Mouse (Mus musculus): ENCODE data around the gene Gpr12. TPM values are rescaled to one million over a fixed set of nuclear protein-coding genes. Genes with fewer than 3 reads are reported as not detected.

Gene Gpr12
- polyA plus RNA-seq (2012; rRNA removed): not detected in 2 replicates

DNA sequence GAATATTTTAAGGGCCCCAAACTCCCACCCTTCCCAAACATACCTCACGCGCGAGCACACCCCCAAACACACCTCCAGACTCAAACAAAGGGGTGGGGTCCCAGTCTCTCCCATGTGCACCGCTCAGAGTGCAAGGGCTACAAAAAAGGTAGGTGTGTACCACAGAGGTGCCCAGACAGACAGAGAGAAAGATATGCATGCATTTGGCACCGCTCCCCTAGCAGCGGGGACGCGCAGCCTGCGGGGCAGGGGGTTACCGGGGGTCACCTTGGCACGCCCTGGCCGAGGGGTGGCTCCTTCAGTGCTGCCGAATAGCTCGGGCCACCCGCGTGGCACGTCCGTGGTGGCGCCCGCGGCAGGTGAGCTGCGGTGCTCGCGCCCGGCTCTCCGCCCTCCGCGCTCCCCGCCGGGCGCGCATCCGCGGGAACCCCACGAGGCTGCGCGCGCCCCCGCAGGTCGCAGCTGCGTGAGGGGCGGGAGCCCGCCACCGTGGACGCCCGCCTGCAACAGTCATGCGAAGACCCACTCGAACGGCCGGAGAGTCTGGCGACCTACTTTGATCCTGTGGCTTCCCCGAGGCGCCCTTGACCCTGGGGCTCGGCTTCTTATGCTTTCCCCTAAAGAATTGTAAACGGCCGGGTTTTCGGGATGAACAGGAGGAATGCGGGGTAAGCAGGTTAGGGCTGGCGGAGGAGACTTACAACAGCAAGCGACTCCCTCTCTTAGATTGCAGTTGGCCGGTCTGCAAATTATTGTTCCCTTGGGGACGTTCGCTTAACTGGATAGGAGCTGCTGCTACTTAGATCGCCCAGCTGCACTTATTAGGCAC, at the start of gene Gpr12:
Gene Gpr12 (minus strand): TSS at position 762 of the 829 bp plus-strand sequence.
- Histone ChIP-seq H3K4me1 (ENCODE audit: control insufficient read depth, insufficient read depth, low read length) (no peaks in the 10 kb centered on the region), H3K4me3 (replicated peaks; ENCODE audit: extremely low read depth, low read depth, low read length) (no peak within 1 kb of the TSS)
- WGBS: 2% methylated on average over 64 of the region's 64 CpGs
- no peak for DNase-seq
- TF ChIP-seq POLR2A (IDR thresholded peaks at IDR 0.05; ENCODE audit: borderline replicate concordance, extremely low read depth, low read depth, low read length) (no peak), CTCF (IDR thresholded peaks at IDR 0.05; ENCODE audit: insufficient read depth, low read length) (no peak)

- Histone ChIP-seq H3K4me1 (ENCODE audit: control insufficient read depth, insufficient read depth, low read length) (no peaks in the 10 kb centered on the region), H3K4me3 (replicated peaks; ENCODE audit: extremely low read depth, low read depth, low read length) (no peak overlapping the region)
- WGBS: 70% methylated on average over 3 of the region's 3 CpGs
- TF ChIP-seq CTCF (IDR thresholded peaks at IDR 0.05; ENCODE audit: insufficient read depth, low read length) (no peak), POLR2A (IDR thresholded peaks at IDR 0.05; ENCODE audit: borderline replicate concordance, extremely low read depth, low read depth, low read length) (no peak)
- DNase-seq: no peak
Observed at GRCm38 (mm10) chr5:146631602-146632001, 46.6 kb upstream of the Gpr12 start.

DNA sequence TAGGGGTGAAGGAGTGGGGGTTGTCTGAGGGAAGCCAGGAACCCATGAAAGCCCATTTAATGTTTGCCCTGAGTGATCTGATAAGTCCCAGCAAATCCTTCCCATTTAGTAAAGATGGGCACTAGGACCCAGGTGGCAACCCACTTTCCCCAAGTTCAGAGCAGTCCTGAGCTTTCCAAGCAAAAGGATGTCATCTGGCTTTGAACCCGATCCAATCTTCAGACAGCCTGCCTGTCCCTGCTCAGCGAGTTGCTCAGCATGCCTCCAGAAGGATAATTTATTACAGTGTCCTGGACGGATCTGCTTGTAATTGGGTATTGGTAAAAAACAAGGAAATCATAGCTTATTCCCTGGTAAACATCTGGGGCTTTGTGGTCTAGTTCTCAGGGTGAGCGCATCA, 45.9 kb upstream of the Gpr12 start:
- TF ChIP-seq POLR2A (IDR thresholded peaks at IDR 0.05; ENCODE audit: borderline replicate concordance, extremely low read depth, low read depth, low read length): no peak
- no peak for TF ChIP-seq CTCF (IDR thresholded peaks at IDR 0.05; ENCODE audit: insufficient read depth, low read length)
- 32% methylated on average over 4 of the region's 4 CpGs for WGBS
- H3K4me1 ChIP-seq (ENCODE audit: control insufficient read depth, insufficient read depth, low read length): no peaks in the 10 kb centered on the region

GRCm38 (mm10) chr5:146629636-146630035, 44.6 kb upstream of the Gpr12 start:
- Histone ChIP-seq H3K4me1 (ENCODE audit: control insufficient read depth, insufficient read depth, low read length) (no peaks in the 10 kb centered on the region), H3K4me3 (replicated peaks; ENCODE audit: extremely low read depth, low read depth, low read length) (no peak overlapping the region)
- TF ChIP-seq CTCF (IDR thresholded peaks at IDR 0.05; ENCODE audit: insufficient read depth, low read length) (no peak), POLR2A (IDR thresholded peaks at IDR 0.05; ENCODE audit: borderline replicate concordance, extremely low read depth, low read depth, low read length) (no peak)
- WGBS: 77% methylated on average over 10 of the region's 10 CpGs
- no peak for DNase-seq

More for the DNA sequence above, 45.9 kb upstream of the Gpr12 start:
- DNase-seq: no peak
- no peak overlapping the region for H3K4me3 ChIP-seq (replicated peaks; ENCODE audit: extremely low read depth, low read depth, low read length)

- TF ChIP-seq CTCF (IDR thresholded peaks at IDR 0.05; ENCODE audit: insufficient read depth, low read length) (no peak), POLR2A (IDR thresholded peaks at IDR 0.05; ENCODE audit: borderline replicate concordance, extremely low read depth, low read depth, low read length) (no peak)
- Histone ChIP-seq H3K4me3 (replicated peaks; ENCODE audit: extremely low read depth, low read depth, low read length) (no peak overlapping the region), H3K4me1 (ENCODE audit: control insufficient read depth, insufficient read depth, low read length) (no peaks in the 10 kb centered on the region)
- DNase-seq: no peak
- 92% methylated on average over 1 of the region's 1 CpGs for WGBS
Observed at GRCm38 (mm10) chr5:146628804-146629203, 43.8 kb upstream of the Gpr12 start.

GRCm38 (mm10) chr5:146627901-146628300, 42.9 kb upstream of the Gpr12 start:
- no peak for DNase-seq
- H3K4me3 ChIP-seq (replicated peaks; ENCODE audit: extremely low read depth, low read depth, low read length): no peak overlapping the region
- WGBS: 41% methylated on average over 5 of the region's 5 CpGs
- no peaks in the 10 kb centered on the region for H3K4me1 ChIP-seq (ENCODE audit: control insufficient read depth, insufficient read depth, low read length)
- TF ChIP-seq CTCF (IDR thresholded peaks at IDR 0.05; ENCODE audit: insufficient read depth, low read length) (no peak), POLR2A (IDR thresholded peaks at IDR 0.05; ENCODE audit: borderline replicate concordance, extremely low read depth, low read depth, low read length) (no peak)

DNA sequence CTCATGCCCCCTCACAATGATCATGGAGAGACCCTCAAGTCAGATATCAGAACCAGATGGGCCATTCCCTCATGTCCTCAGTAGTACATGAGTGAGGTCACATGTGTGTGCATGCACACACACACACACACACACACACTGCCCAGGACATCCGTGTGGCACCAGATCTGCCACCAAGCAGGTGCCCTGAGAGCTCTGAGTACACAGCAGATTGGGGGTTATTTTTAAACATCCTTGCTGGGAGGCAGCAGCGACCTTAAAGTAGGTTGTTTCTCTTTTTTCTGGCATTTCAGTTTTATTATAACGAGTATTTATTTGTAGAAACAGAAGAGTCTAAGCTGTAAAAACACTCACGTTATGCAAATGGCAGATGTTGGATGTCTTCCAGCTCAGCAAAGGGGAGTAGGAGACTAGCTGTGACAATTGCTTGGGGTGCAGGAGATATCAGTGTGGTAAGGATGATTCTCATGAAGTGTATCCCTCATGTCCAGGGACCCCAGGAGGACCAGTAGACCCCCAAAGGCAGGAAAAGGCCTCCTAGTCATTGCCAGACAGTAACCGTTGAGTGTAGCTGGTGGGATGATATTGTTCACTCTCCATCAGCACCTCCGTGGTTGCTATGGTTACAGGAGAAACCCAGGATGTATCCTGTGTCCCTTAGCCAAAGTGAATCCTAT, 40.7 kb upstream of the Gpr12 start:
- no peak for TF ChIP-seq CTCF (IDR thresholded peaks at IDR 0.05; ENCODE audit: insufficient read depth, low read length)
- TF ChIP-seq POLR2A (IDR thresholded peaks at IDR 0.05; ENCODE audit: borderline replicate concordance, extremely low read depth, low read depth, low read length): no peak
- 58% methylated on average over 6 of the region's 6 CpGs for WGBS
- no peak for DNase-seq
- H3K4me1 ChIP-seq (ENCODE audit: control insufficient read depth, insufficient read depth, low read length): no peaks in the 10 kb centered on the region
- no peak overlapping the region for H3K4me3 ChIP-seq (replicated peaks; ENCODE audit: extremely low read depth, low read depth, low read length)

- no peak for TF ChIP-seq POLR2A (IDR thresholded peaks at IDR 0.05; ENCODE audit: borderline replicate concordance, extremely low read depth, low read depth, low read length)
- 51% methylated on average over 7 of the region's 7 CpGs for WGBS
Observed at GRCm38 (mm10) chr5:146611830-146612229, 26.8 kb upstream of the Gpr12 start.

DNA sequence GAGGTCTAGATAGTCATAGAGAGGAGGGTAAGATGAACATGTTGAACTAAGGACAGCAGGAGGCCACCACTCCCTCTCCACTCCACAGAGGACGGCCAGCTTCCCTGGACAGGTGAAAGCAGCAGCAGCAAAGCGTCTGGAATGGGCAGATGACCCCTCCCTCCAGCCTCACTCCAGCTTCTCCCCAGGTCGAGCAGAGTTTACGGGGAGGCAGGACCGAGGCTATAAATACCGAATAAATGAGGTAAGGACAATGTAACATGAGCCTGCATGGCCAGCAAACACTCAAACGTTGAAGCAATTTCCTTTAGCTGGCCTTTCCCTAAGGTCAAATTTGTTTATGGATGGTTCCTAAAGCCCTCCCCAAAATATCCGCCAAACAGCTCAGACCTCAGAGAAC, 26.0 kb upstream of the Gpr12 start:
- Histone ChIP-seq H3K4me3 (replicated peaks; ENCODE audit: extremely low read depth, low read depth, low read length) (no peak overlapping the region), H3K4me1 (ENCODE audit: control insufficient read depth, insufficient read depth, low read length) (no peaks in the 10 kb centered on the region)
- no peak for TF ChIP-seq CTCF (IDR thresholded peaks at IDR 0.05; ENCODE audit: insufficient read depth, low read length)
- no peak for TF ChIP-seq POLR2A (IDR thresholded peaks at IDR 0.05; ENCODE audit: borderline replicate concordance, extremely low read depth, low read depth, low read length)
- WGBS: 25% methylated on average over 8 of the region's 8 CpGs
- DNase-seq: no peak

More at GRCm38 (mm10) chr5:146611830-146612229, 26.8 kb upstream of the Gpr12 start:
- Histone ChIP-seq H3K4me1 (ENCODE audit: control insufficient read depth, insufficient read depth, low read length) (no peaks in the 10 kb centered on the region), H3K4me3 (replicated peaks; ENCODE audit: extremely low read depth, low read depth, low read length) (no peak overlapping the region)
- DNase-seq: no peak

All from lung, adult 2 months (tissue).